Mouse (Mus musculus) lung, adult 2 months (tissue): ENCODE data around the gene Zfhx3. TPM values are rescaled to one million over a fixed set of nuclear protein-coding genes. Genes with fewer than 3 reads are reported as not detected.
A peak's percentile ranks its signal among the peaks of the same experiment; 100 is the strongest.

Experiments used
- DNase-seq: peaks from one replicate; pipeline ENCODE4 v3.0.0; 2022
- H3K4me1 ChIP-seq: fragments of 200-500 bp; 2 replicates; pipeline ENCODE4 v1.6.1; 2011; ENCODE audit warnings: low read length; ENCODE audit not compliant: control insufficient read depth, insufficient read depth
- H3K4me3 ChIP-seq: fragments of 200-500 bp; replicated peaks from 2 replicates; pipeline ENCODE3; 2011; ENCODE audit warnings: low read depth, mild to moderate bottlenecking, control low read depth, low read length; ENCODE audit errors: extremely low read depth
- CTCF ChIP-seq: fragments of 200-500 bp; IDR thresholded peaks from 2 replicates; pipeline ENCODE4 v1.5.1; 2011; ENCODE audit warnings: mild to moderate bottlenecking, low read length, control low read depth; ENCODE audit not compliant: insufficient read depth
- POLR2A ChIP-seq: fragments of 200-500 bp; IDR thresholded peaks from 2 replicates; pipeline ENCODE4 v1.6.1; 2011; ENCODE audit warnings: low read depth, mild to moderate bottlenecking, control low read depth, low read length, borderline replicate concordance; ENCODE audit errors: extremely low read depth
- WGBS: fragments of 180-500 bp; shearing (Covaris S2); methylation state at CpG from one replicate; pipeline ENCODE4 v1.1.7; 2018; 5-methylcytosine and 5-hydroxymethylcytosine counted together
- polyA plus RNA-seq: library from polyadenylated mRNA; depleted of rRNA; stranded (reverse); fragments of >200 nt; gene quantifications from 2 replicates; pipeline ENCODE4 v1.2.3, GENCODE M21; 2012

Zfhx3 gene
- polyA plus RNA-seq, 1 experiment: 8.0 TPM

DNA sequence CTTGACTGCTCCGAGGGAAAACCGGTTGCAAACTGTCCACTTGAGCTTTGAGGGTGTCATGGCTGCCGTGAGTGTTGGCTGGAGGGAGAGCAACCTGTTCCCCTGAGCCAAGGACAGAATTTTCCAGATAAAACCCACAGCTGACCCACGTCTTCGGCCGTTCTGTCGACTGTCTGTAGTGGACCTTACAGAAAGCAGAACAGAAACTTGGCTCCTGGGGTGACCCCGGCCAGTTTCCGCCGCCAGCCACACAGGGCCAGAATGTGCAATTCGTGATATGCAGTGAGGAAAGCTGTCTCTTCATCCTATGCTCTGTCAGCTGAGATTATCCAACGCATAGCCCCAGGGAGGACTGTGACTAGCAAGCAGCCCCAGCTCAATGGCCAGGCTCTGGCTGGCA is 968.4 kb downstream of the Zfhx3 start:
- no peak for DNase-seq
- no peak for TF ChIP-seq CTCF
- TF ChIP-seq POLR2A: no peak
- 68% methylated on average over 12 of the region's 12 CpGs for WGBS
- peaks cover 3% of the 10 kb centered on the region; the same call in 1 of the 2 replicates for H3K4me1 ChIP-seq
- no peak overlapping the region for H3K4me3 ChIP-seq

GRCm38 (mm10) chr8:108911511-108911910 is 969.1 kb downstream of the Zfhx3 start:
- TF ChIP-seq POLR2A (no peak), CTCF (peak; percentile 99)
- 6% methylated on average over 6 of the region's 6 CpGs for WGBS
- DNase-seq: peak; percentile 84
- H3K4me3 ChIP-seq: no peak overlapping the region
- peaks cover 3% of the 10 kb centered on the region for H3K4me1 ChIP-seq

DNA sequence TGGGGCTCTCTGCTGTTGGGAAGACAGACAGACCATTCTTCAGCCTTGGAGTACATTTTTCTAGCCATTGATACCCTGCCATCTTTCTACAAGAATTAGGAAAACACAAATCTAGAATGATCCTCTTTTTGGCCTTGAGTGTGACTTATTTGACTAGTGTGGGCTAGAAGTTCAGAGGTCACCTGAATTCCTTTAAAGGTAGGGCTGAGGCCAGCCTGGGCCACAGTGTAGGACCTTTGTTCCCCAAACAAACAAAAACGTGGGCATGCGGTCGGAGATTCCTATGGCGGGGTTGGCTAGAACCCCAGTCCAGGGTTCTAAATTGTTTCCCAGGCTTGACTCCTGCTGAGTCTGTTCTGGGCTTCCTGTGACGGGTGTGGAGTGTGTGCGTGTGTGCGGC is 970.6 kb downstream of the Zfhx3 start:
- WGBS: 93% methylated on average over 7 of the region's 7 CpGs
- TF ChIP-seq POLR2A: no peak
- TF ChIP-seq CTCF: no peak
- H3K4me3 ChIP-seq: no peak overlapping the region
- no peak for DNase-seq
- peaks cover 3% of the 10 kb centered on the region for H3K4me1 ChIP-seq

- peaks cover 3% of the 10 kb centered on the region for H3K4me1 ChIP-seq
- no peak overlapping the region for H3K4me3 ChIP-seq
- DNase-seq: no peak
- TF ChIP-seq POLR2A (no peak), CTCF (no peak)
- 21% methylated on average over 6 of the region's 6 CpGs for WGBS
These were observed 973.0 kb downstream of the Zfhx3 start for GRCm38 (mm10) chr8:108915425-108915824.

DNA sequence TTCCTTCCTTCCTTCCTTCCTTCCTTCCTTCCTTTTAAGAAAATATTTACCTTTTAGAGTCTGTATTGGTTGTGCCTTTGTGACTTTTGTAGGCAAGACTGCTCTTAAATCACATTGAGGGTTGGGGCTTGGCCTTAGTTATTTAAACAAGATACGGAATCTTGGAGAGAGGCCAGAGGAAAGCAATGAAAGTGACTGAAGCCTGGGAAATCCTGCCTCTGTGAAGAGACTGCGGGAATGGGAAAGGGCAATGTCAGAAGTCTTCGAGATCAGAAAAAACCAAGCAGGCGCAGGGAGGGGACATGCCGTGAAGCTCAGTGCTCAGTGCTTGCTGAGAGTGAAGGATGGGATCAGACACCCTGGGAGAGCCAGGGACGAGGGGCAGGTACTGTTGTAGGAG is 973.4 kb downstream of the Zfhx3 start:
- no peak for DNase-seq
- Histone ChIP-seq H3K4me3 (no peak overlapping the region), H3K4me1 (peaks cover 3% of the 10 kb centered on the region)
- 21% methylated on average over 6 of the region's 6 CpGs for WGBS
- TF ChIP-seq CTCF: no peak
- TF ChIP-seq POLR2A: no peak

DNA sequence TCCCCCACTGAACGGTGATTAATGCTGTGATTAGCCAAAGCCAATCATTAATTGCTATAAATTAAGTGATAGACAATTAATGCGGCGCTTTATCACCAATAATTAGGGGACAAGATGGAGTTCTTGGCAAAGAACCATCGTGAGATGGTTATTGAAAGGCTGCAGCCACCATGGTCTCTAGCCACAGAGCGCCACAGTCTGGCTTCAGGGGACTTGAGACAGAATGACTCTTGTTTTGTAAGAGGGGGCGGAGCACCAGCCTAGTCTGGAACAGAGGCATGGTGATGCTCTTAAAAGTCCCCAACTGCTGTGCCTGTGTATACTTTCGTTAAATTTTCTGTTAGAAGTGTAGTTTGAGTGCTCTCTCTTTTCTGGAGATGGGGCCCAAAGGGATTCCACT is 977.7 kb downstream of the Zfhx3 start:
- 84% methylated on average over 7 of the region's 7 CpGs for WGBS
- TF ChIP-seq POLR2A: no peak
- TF ChIP-seq CTCF: no peak
- Histone ChIP-seq H3K4me1 (peaks cover 6% of the 10 kb centered on the region), H3K4me3 (no peak overlapping the region)
- DNase-seq: no peak

GRCm38 (mm10) chr8:108923161-108923560 is 980.7 kb downstream of the Zfhx3 start:
- TF ChIP-seq CTCF: no peak
- no peak for TF ChIP-seq POLR2A
- Histone ChIP-seq H3K4me3 (no peak overlapping the region), H3K4me1 (0 out of 2 replicates have a peak, but pooled peaks cover 2% of the 10 kb centered on the region)
- no peak for DNase-seq
- WGBS: 91% methylated on average over 6 of the region's 6 CpGs

GRCm38 (mm10) chr8:108924526-108924925 is 982.1 kb downstream of the Zfhx3 start:
- WGBS: 84% methylated on average over 9 of the region's 9 CpGs
- DNase-seq: no peak

DNA sequence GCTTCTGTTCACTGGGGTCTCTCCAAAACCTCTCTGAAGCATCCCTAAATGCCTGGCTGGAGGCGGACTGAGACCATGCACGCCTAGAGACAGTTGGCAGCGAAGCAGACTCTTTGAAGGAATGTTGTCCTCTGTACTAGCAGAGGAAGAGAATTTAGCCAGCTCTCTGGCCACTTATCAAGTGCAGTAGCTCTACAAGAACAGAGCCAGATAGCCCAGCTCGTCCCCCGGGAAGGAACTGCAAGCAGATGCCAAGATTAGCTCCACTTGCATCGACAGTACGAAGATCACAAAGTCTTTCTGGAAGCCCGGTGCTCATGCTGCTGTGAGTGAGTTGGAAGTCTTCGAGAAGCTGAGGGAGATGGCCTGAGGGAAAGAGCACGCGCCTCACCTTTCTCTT is 983.7 kb downstream of the Zfhx3 start:
- TF ChIP-seq CTCF: no peak
- no peak for TF ChIP-seq POLR2A
- no peak for DNase-seq
- Histone ChIP-seq H3K4me3 (no peak overlapping the region), H3K4me1 (0 out of 2 replicates have a peak, but pooled peaks cover 2% of the 10 kb centered on the region)
- 66% methylated on average over 11 of the region's 11 CpGs for WGBS

More at GRCm38 (mm10) chr8:108924526-108924925, 982.1 kb downstream of the Zfhx3 start:
- TF ChIP-seq POLR2A: no peak
- no peak for TF ChIP-seq CTCF
- 0 out of 2 replicates have a peak, but pooled peaks cover 2% of the 10 kb centered on the region for H3K4me1 ChIP-seq
- H3K4me3 ChIP-seq: no peak overlapping the region

DNA sequence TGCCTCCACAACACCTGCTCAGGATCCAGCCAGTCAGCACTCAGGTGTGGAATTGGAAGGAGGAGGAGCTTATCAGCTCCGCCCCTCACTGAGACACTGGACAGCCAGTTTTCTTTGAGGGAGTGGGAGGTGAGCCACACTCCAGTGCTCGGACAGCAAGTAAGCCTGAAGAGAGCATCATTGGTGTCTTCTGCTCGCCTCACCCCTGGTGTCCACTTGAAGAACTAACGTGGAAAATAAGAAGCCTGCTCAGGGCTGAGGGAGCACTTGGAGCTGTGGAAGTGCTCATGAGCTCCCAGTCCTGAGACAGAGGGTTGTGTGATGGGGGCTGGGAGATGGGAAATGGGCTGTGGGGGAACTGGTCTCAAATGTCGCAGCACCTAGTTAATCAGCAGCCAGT is 988.2 kb downstream of the Zfhx3 start:
- H3K4me1 ChIP-seq: peaks cover 3% of the 10 kb centered on the region
- no peak overlapping the region for H3K4me3 ChIP-seq
- DNase-seq: no peak
- 71% methylated on average over 5 of the region's 5 CpGs for WGBS
- no peak for TF ChIP-seq POLR2A
- TF ChIP-seq CTCF: no peak

DNA sequence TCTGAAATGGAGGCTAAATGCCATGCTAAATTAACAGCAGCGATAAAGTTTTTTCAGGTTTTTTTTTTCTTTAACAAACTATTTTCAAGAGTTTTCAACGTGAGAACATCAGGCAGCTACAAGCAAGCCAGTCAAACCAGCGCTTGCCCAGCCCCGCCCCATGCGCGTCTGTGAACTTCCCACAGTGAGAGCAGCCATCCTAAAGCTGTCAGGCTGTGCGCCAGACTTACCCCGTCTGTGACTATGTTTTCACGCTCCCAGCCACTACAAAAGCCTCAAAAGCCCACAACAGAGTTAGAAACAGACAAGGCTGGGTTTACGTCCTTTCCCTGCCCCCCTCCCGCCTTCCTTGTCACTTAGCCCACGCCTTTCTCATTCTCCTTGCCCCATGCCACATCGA is 989.4 kb downstream of the Zfhx3 start:
- no peak for TF ChIP-seq CTCF
- TF ChIP-seq POLR2A: no peak
- no peak overlapping the region for H3K4me3 ChIP-seq
- H3K4me1 ChIP-seq: peaks cover 3% of the 10 kb centered on the region
- DNase-seq: no peak
- WGBS: 60% methylated on average over 13 of the region's 13 CpGs

DNA sequence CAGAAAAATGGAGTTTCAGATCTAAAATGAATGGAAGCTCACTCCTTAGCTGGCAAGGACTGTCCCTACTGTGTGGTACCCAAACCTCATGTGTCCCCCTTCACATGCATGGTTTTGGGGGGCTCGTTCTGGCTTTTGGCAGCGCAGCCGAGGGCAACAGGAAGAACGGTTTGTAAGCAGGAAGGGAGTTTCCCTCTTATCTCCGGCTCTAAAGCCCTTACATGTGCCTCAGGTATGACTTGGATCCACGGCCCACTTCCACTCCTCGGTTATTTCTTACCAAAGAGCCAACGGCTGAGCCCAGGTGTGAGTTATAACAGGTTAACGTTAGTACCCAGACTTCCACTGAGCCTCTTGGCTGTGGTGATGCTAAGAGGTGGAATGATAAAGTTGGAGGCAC is 990.3 kb downstream of the Zfhx3 start:
- peaks cover 3% of the 10 kb centered on the region for H3K4me1 ChIP-seq
- WGBS: 40% methylated on average over 9 of the region's 9 CpGs
- TF ChIP-seq POLR2A (no peak), CTCF (no peak)
- no peak overlapping the region for H3K4me3 ChIP-seq
- DNase-seq: no peak
